27 mouse cellular contexts compared by ENCODE assay signal in the genomic region with DNA sequence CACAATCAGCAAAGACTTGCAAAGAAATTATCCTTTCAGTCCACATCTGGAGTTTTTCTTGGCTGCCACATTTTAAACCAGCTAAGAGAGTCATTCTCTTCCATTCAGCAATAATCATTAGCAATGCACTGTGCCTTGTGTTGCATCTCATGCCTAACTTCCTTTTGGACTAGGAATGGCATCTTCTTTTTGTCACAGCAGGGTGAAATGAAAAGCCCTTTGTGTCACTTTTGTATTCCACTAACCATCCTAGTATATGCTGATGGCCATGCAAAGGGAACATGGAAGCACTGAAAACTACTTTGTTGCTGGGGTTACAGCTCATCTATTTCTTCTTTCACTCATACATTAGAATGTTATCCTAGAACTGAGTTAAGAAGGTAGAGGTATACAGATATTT. TPM values are rescaled to one million over a fixed set of nuclear protein-coding genes. Genes with fewer than 3 reads are reported as not detected.
DNase-seq lines count a peak whose midpoint lies in the region; ATAC-seq and TF ChIP-seq lines count a peak whose summit lies in the region.
"Had no signal": no experiment of that assay in that cellular context is flagged by ENCODE, and none has a peak within 500 bp of the region (broad histone marks: within the 10 kb centered on the region; RNA-seq: fewer than 3 reads in every experiment).

No protein-coding gene starts in this region.

- TF ChIP-seq CTCF in stomach, postnatal 0 days (IDR thresholded peaks at IDR 0.05; ENCODE audit: low read depth): no peak

- no peak overlapping the region for H3K4me2 ChIP-seq in hindbrain, embryonic 12.5 days (replicated peaks)
- H3K4me2 ChIP-seq in stomach, embryonic 16.5 days (ENCODE audit: low read depth, low read length): no peak overlapping the region
- no peak overlapping the region for H3K4me2 ChIP-seq in stomach, postnatal 0 days (replicated peaks; ENCODE audit: low read depth)
- H3K4me2 ChIP-seq: embryonic facial prominence, embryonic 13.5 days; forebrain, embryonic 15.5 days; heart, embryonic 12.5 days; heart, embryonic 15.5 days; hindbrain, embryonic 14.5 days had no signal

- H3K4me1 ChIP-seq in hindbrain, embryonic 10.5 days (replicated peaks): peaks cover 14% of the 10 kb centered on the region
- H3K4me1 ChIP-seq in hindbrain, embryonic 12.5 days: peaks cover 3% of the 10 kb centered on the region; the same call in 1 of the 2 replicates
- H3K4me1 ChIP-seq in stomach, embryonic 16.5 days (ENCODE audit: control insufficient read depth, insufficient read depth, low read length): no peaks in the 10 kb centered on the region
- H3K4me1 ChIP-seq in stomach, postnatal 0 days (replicated peaks; ENCODE audit: control insufficient read depth, insufficient read depth): no peaks in the 10 kb centered on the region
- H3K4me1 ChIP-seq: embryonic facial prominence, embryonic 13.5 days; forebrain, embryonic 15.5 days had no signal

- no peak for ATAC-seq in hindbrain, embryonic 12.5 days (ENCODE audit: low FRiP score)
- no peak for ATAC-seq in stomach, embryonic 16.5 days (ENCODE audit: insufficient read depth, low FRiP score)
- ATAC-seq in stomach, postnatal 0 days (ENCODE audit: low FRiP score, low TSS enrichment): no peak
- ATAC-seq: CD4-positive, CD25-positive, alpha-beta regulatory T cell, adult 4 months; forebrain, embryonic 15.5 days; hindbrain, postnatal 0 days; inflammation-experienced regulatory T-cells, adult 6 months; intestine, embryonic 16.5 days had no signal

- DNase-seq in hindbrain, embryonic 10.5 days (ENCODE audit: low spot score): no peak
- DNase-seq in stomach, postnatal 0 days (ENCODE audit: low spot score): no peak
- peak; percentile 19 for DNase-seq in embryo, embryonic 10.5 days (ENCODE audit: low spot score)
- no peak for DNase-seq in thymus, postnatal 10 days (ENCODE audit: low spot score in 2 of 2)
- no peak for DNase-seq in right cerebral cortex, adult 2 months (ENCODE audit: low spot score in 2 of 2)
- DNase-seq: adrenal gland, postnatal 10 days; adrenal gland, postnatal 36 days; cerebellum, adult 18-20 months; cerebellum, adult 9-10 months; cerebellum, postnatal 14 days; gastrocnemius, postnatal 25 days; heart, adult 18-20 months; heart, postnatal 10 days; heart, postnatal 36 days; kidney, adult 18-20 months had no signal

- no peak for TF ChIP-seq EP300 in stomach, postnatal 0 days (optimal IDR thresholded peaks at IDR 0.05)

- H3K36me3 ChIP-seq in hindbrain, embryonic 10.5 days: no peaks in the 10 kb centered on the region
- no peaks in the 10 kb centered on the region for H3K36me3 ChIP-seq in hindbrain, embryonic 12.5 days
- H3K36me3 ChIP-seq in stomach, embryonic 16.5 days (ENCODE audit: control insufficient read depth, insufficient read depth, low read length): no peaks in the 10 kb centered on the region
- no peaks in the 10 kb centered on the region for H3K36me3 ChIP-seq in stomach, postnatal 0 days (ENCODE audit: control insufficient read depth, insufficient read depth, low read length)
- H3K36me3 ChIP-seq: embryonic facial prominence, embryonic 13.5 days; forebrain, embryonic 15.5 days; heart, embryonic 12.5 days; heart, embryonic 15.5 days had no signal

- H3K9me3 ChIP-seq in hindbrain, embryonic 10.5 days: no peaks in the 10 kb centered on the region
- H3K9me3 ChIP-seq in hindbrain, embryonic 12.5 days (replicated peaks): no peaks in the 10 kb centered on the region
- H3K9me3 ChIP-seq in stomach, embryonic 16.5 days (replicated peaks; ENCODE audit: control insufficient read depth, low read length): no peaks in the 10 kb centered on the region
- no peaks in the 10 kb centered on the region for H3K9me3 ChIP-seq in stomach, postnatal 0 days (ENCODE audit: control insufficient read depth, low read length)
- H3K9me3 ChIP-seq: embryonic facial prominence, embryonic 13.5 days; forebrain, embryonic 15.5 days; heart, embryonic 12.5 days; heart, embryonic 15.5 days had no signal

- no peak overlapping the region for H3K9ac ChIP-seq in hindbrain, embryonic 12.5 days
- H3K9ac ChIP-seq in stomach, embryonic 16.5 days (ENCODE audit: low read length): no peak overlapping the region
- no peak overlapping the region for H3K9ac ChIP-seq in stomach, postnatal 0 days (ENCODE audit: low read length)
- H3K9ac ChIP-seq: embryonic facial prominence, embryonic 13.5 days; forebrain, embryonic 15.5 days; heart, embryonic 12.5 days; heart, embryonic 15.5 days; hindbrain, embryonic 14.5 days had no signal

- no peaks in the 10 kb centered on the region for H3K27me3 ChIP-seq in hindbrain, embryonic 10.5 days (ENCODE audit: insufficient read depth, poor library complexity, severe bottlenecking)
- no peaks in the 10 kb centered on the region for H3K27me3 ChIP-seq in hindbrain, embryonic 12.5 days
- no peaks in the 10 kb centered on the region for H3K27me3 ChIP-seq in stomach, embryonic 16.5 days (ENCODE audit: control insufficient read depth, insufficient read depth, low read length)
- H3K27me3 ChIP-seq in stomach, postnatal 0 days (ENCODE audit: control insufficient read depth, insufficient read depth, low read length): no peaks in the 10 kb centered on the region
- H3K27me3 ChIP-seq: embryonic facial prominence, embryonic 13.5 days; forebrain, embryonic 15.5 days; heart, embryonic 12.5 days; heart, embryonic 15.5 days had no signal

- no peak overlapping the region for H3K4me3 ChIP-seq in hindbrain, embryonic 10.5 days
- no peak overlapping the region for H3K4me3 ChIP-seq in hindbrain, embryonic 12.5 days
- H3K4me3 ChIP-seq in stomach, embryonic 16.5 days (replicated peaks; ENCODE audit: low read length): no peak overlapping the region
- H3K4me3 ChIP-seq in stomach, postnatal 0 days (ENCODE audit: low read depth, low read length): no peak overlapping the region
- H3K4me3 ChIP-seq: embryonic facial prominence, embryonic 13.5 days; forebrain, embryonic 15.5 days; heart, embryonic 12.5 days; heart, embryonic 15.5 days had no signal

- H3K27ac ChIP-seq in hindbrain, embryonic 10.5 days: peak overlapping the region; percentile 18; the same call in 1 of the 2 replicates
- no peak overlapping the region for H3K27ac ChIP-seq in hindbrain, embryonic 12.5 days
- peak overlapping the region; percentile 44; the same call in 1 of the 2 replicates for H3K27ac ChIP-seq in stomach, embryonic 16.5 days (ENCODE audit: low read length)
- no peak overlapping the region for H3K27ac ChIP-seq in stomach, postnatal 0 days (replicated peaks)
- H3K27ac ChIP-seq: embryonic facial prominence, embryonic 13.5 days; forebrain, embryonic 15.5 days; heart, embryonic 15.5 days; hindbrain, embryonic 14.5 days; hindbrain, postnatal 0 days had no signal

RNA-seq across cellular contexts. Expression of a gene that starts 59.8 kb away (rescaled TPM):
- polyA plus RNA-seq in hindbrain, embryonic 10.5 days (2016; fragmentation: Nextera tagmentation; extraction: Ambion mirVana): 0.04 and 0.12 TPM in 2 replicates
- polyA plus RNA-seq in hindbrain, embryonic 12.5 days (2016; fragmentation: Nextera tagmentation; extraction: Ambion mirVana): 0.27 and 0.63 TPM in 2 replicates
- polyA plus RNA-seq in stomach, embryonic 16.5 days (2015; fragmentation: Nextera tagmentation; extraction: Ambion mirVana): 0.04 and 0.18 TPM in 2 replicates
- polyA plus RNA-seq in stomach, postnatal 0 days (2015; fragmentation: Nextera tagmentation; extraction: Ambion mirVana): 0.01 and 0.02 TPM in 2 replicates
- polyA plus RNA-seq: CD4-positive, CD25-positive, alpha-beta regulatory T cell, adult 4 months; forebrain, embryonic 11.5 days; inflammation-experienced regulatory T-cells, adult 6 months had no signal

Comparison
In these comparisons a context has a peak if more than half of its experiments do, and no peak if none do; other contexts are left out.
1. H3K27ac ChIP-seq: peak in hindbrain, embryonic 10.5 days (single experiment) and stomach, embryonic 16.5 days (single experiment); none in hindbrain, embryonic 12.5 days (single experiment) and stomach, postnatal 0 days (single experiment).